Comparison of ENCODE assay signal across 6 mouse cellular contexts in genomic region chr3:133313491-133314199, GRCm38 (mm10).
"Had no signal": no experiment of that assay in that cellular context is flagged by ENCODE, and none has a peak within 500 bp of the region (broad histone marks: within the 10 kb centered on the region; RNA-seq: fewer than 3 reads in every experiment).

No protein-coding gene starts in this region.

- H3K4me2 ChIP-seq: limb, embryonic 15.5 days; liver, embryonic 12.5 days; lung, embryonic 14.5 days; midbrain, embryonic 12.5 days had no signal

- H3K27me3 ChIP-seq: limb, embryonic 15.5 days; liver, embryonic 12.5 days; midbrain, embryonic 12.5 days had no signal

- H3K36me3 ChIP-seq: limb, embryonic 15.5 days; midbrain, embryonic 12.5 days had no signal

- H3K9me3 ChIP-seq: liver, embryonic 12.5 days; midbrain, embryonic 12.5 days had no signal

- H3K9ac ChIP-seq: limb, embryonic 15.5 days; liver, embryonic 12.5 days; lung, embryonic 14.5 days; midbrain, embryonic 12.5 days had no signal

- H3K4me3 ChIP-seq: limb, embryonic 15.5 days; liver, embryonic 12.5 days; midbrain, embryonic 12.5 days had no signal

- ATAC-seq: liver, embryonic 12.5 days; midbrain, embryonic 16.5 days had no signal

- H3K27ac ChIP-seq: limb, embryonic 15.5 days; liver, embryonic 12.5 days; midbrain, embryonic 12.5 days; stomach, postnatal 0 days had no signal
